Mouse (Mus musculus) forebrain, embryonic 11.5 days (tissue): ENCODE results near the gene Prkacb. TPM values are rescaled to one million over a fixed set of nuclear protein-coding genes. Genes with fewer than 3 reads are reported as not detected.

ENCODE experiments used
- ATAC-seq: fragments of 200-750 bp; cut with Nextera tagmentation; replicated peaks from 2 replicates; pipeline ENCODE4 v1.8.0; 2017; ENCODE audit warnings: moderate TSS enrichment; ENCODE audit not compliant: low FRiP score
- DNase-seq: peaks from one replicate; pipeline ENCODE4 v3.0.0-alpha.2; 2017; ENCODE audit warnings: low spot score
- H3K27ac ChIP-seq: fragments of 300-500 bp; sonication (generic); 2 replicates; pipeline ENCODE4 v1.5.1; 2014; ENCODE audit warnings: low read depth, low read length
- H3K27me3 ChIP-seq: fragments of 300-500 bp; sonication (generic); 2 replicates; pipeline ENCODE4 v1.6.1; 2014; ENCODE audit warnings: mild to moderate bottlenecking, low read length, mixed read lengths; ENCODE audit not compliant: control insufficient read depth, insufficient read depth
- H3K36me3 ChIP-seq: fragments of 300-500 bp; sonication (generic); 2 replicates; pipeline ENCODE4 v1.6.1; 2014; ENCODE audit warnings: mild to moderate bottlenecking, low read length, moderate library complexity, mixed read lengths; ENCODE audit not compliant: control insufficient read depth, insufficient read depth
- H3K4me1 ChIP-seq: fragments of 300-500 bp; sonication (generic); replicated peaks from 2 replicates; pipeline ENCODE4 v1.6.1; 2014; ENCODE audit warnings: low read length, mixed read lengths; ENCODE audit not compliant: control insufficient read depth, insufficient read depth
- H3K4me2 ChIP-seq: fragments of 300-500 bp; sonication (generic); 2 replicates; pipeline ENCODE4 v1.6.1; 2014; ENCODE audit warnings: low read depth, mild to moderate bottlenecking, low read length, moderate library complexity, mixed read lengths; ENCODE audit not compliant: severe bottlenecking
- H3K4me3 ChIP-seq: fragments of 300-500 bp; sonication (generic); 2 replicates; pipeline ENCODE4 v1.5.1; 2014; ENCODE audit warnings: low read depth, low read length
- H3K9ac ChIP-seq: fragments of 300-500 bp; sonication (generic); 2 replicates; pipeline ENCODE4 v1.6.1; 2014; ENCODE audit warnings: low read length
- H3K9me3 ChIP-seq: fragments of 300-500 bp; sonication (generic); 2 replicates; pipeline ENCODE4 v1.6.1; 2016; ENCODE audit warnings: low read length, mixed read lengths; ENCODE audit not compliant: control insufficient read depth
- WGBS: fragments of 180-500 bp; shearing (Covaris S2); extraction: QIAGEN DNeasy Blood & Tissue Kit; methylation state at CpG from one replicate; pipeline ENCODE4 v1.1.7; 2014; 5-methylcytosine and 5-hydroxymethylcytosine counted together
- polyA plus RNA-seq: library from polyadenylated mRNA; unstranded; fragments of >200 nt; fragmentation: Nextera tagmentation; extraction: Ambion mirVana; gene quantifications from 2 replicates; pipeline ENCODE4 v1.2.1, GENCODE M21; 2014

Gene Prkacb
- polyA plus RNA-seq, 1 experiment from 2014 or later, result 75.3 TPM

DNA sequence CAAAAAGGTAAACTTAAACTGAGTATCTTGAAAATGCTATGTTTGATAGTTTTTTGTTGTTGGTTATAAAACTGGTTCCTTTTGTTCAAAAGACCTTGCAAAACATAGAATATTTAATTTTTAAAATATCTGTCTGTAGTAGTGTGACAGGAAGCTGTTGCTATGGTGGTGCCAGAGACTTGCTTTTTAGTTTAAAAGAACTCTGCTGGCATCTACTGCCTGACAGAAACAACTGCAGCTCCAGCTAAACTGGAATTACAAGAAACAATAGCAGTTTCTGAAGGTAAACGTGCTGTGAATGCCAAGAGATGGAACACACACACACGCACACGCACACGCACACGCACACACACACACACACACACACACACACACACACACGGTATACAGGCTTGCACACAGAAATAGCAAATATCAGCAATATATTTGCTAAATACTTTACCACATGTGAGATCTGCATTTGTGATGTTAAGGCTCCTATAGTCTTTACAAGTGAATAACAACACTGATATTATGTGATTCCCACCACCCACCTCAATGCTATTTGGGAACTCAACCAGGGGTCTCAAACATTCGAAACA is 29.1 kb downstream of the Prkacb start:
- no peak overlapping the region for H3K4me3 ChIP-seq
- WGBS, result 83% methylated on average over 7 of the region's 7 CpGs
- no peak for ATAC-seq

DNA sequence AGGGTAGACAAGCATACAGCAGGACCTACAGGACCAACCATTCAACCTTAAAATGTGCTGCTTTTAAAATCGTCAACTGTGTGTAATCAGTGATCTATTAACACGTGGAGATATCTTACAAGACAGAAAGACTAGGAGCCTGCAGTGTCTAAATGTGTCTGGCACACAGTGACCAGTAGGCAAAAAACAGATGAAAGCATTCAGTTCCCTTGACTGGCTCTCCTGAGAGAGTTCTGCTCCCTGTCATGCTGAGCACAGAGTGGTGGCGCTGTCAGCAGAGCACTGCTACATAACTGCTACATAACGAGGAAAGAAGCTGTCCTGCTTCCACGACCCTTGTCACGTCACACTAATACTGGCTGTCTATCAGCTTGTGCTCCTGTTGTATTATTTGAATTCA is 30.2 kb downstream of the Prkacb start:
- no peaks in the 10 kb centered on the region for H3K36me3 ChIP-seq
- 38% methylated on average over 6 of the region's 6 CpGs for WGBS
- no peak overlapping the region for H3K9ac ChIP-seq
- ATAC-seq (no peak), DNase-seq (no peak)
- H3K27me3 ChIP-seq, result no peaks in the 10 kb centered on the region
- H3K4me2 ChIP-seq, result no peak overlapping the region
- H3K9me3 ChIP-seq, result no peaks in the 10 kb centered on the region
- no peak overlapping the region for H3K27ac ChIP-seq
- no peak overlapping the region for H3K4me3 ChIP-seq
- no peaks in the 10 kb centered on the region; the same call in 1 of the 2 replicates for H3K4me1 ChIP-seq

More for the DNA sequence above, 29.1 kb downstream of the Prkacb start:
- Histone ChIP-seq H3K9ac (no peak overlapping the region), H3K27me3 (no peaks in the 10 kb centered on the region), H3K4me1 (no peaks in the 10 kb centered on the region; the same call in 1 of the 2 replicates), H3K4me2 (no peak overlapping the region), H3K36me3 (no peaks in the 10 kb centered on the region), H3K9me3 (no peaks in the 10 kb centered on the region), H3K27ac (no peak overlapping the region)
- no peak for DNase-seq

DNA sequence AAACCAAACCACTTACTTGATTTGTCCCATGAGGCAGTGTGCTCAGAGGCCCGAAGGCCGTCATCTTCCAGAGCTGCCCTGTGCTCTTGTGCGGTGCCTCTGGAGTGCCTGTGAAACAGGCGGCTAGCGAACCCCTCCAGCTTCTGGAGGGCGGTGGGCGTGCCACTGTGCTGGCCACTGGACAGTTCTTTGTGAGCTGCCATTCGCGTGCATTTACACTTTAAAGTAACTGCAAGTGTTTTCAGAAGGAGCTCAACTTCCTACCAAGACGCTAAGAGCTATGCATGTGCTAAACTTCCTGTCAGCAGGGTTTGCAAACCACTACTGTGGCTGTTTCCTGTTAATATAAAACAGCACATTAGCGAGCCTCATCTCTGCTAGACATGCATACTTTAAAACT is 31.7 kb downstream of the Prkacb start:
- H3K4me1 ChIP-seq, result no peaks in the 10 kb centered on the region; the same call in 1 of the 2 replicates
- ATAC-seq (no peak), DNase-seq (peak; percentile 67)
- H3K4me2 ChIP-seq, result no peak overlapping the region
- H3K27me3 ChIP-seq, result no peaks in the 10 kb centered on the region
- H3K9me3 ChIP-seq, result no peaks in the 10 kb centered on the region
- no peaks in the 10 kb centered on the region for H3K36me3 ChIP-seq
- WGBS, result 30% methylated on average over 11 of the region's 11 CpGs
- H3K27ac ChIP-seq, result no peak overlapping the region
- H3K9ac ChIP-seq, result no peak overlapping the region
- no peak overlapping the region for H3K4me3 ChIP-seq

DNA sequence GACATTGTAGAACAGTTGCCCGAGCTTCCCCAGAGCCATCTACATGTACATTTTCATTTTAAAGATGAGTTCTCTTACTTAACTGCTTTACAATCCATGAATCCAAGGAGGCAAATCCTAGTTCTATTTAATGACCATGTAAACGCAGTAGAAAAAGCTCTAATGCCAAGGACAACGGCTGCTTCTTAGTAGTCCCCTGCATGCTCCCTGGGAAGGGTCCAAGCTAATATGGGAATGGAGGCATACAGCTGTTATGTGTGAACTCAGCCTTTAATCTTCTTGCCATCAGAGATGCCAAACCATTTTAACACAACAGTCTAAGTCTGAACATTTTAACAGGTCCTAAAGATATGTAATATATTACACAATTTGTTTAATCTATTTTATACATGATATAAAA is 32.5 kb downstream of the Prkacb start:
- DNase-seq, result no peak
- WGBS, result 93% methylated on average over 3 of the region's 3 CpGs
- Histone ChIP-seq H3K9ac (no peak overlapping the region), H3K4me2 (no peak overlapping the region), H3K36me3 (no peaks in the 10 kb centered on the region), H3K4me1 (no peaks in the 10 kb centered on the region; the same call in 1 of the 2 replicates), H3K4me3 (no peak overlapping the region), H3K27me3 (no peaks in the 10 kb centered on the region), H3K9me3 (no peaks in the 10 kb centered on the region), H3K27ac (no peak overlapping the region)
- no peak for ATAC-seq

DNA sequence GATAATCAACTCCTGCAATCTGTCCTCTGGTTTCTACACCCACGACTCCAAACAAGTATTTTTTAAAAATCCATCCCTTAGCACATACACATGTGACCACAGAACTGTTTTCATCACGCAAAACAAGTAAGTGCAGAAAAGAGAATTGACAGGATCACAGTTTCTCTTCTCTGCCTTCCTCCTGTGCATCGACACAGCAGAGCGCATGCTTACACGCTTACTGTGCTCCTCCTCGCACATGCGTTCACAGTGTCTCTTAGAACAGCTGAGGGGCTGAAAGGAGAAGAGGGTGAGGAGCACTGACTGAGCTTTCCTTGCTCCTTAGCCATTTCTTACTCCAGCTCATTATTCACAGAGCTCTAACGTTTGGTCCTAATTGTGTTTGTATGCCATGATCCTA is 33.9 kb downstream of the Prkacb start:
- Histone ChIP-seq H3K4me3 (no peak overlapping the region), H3K9ac (no peak overlapping the region), H3K27ac (no peak overlapping the region), H3K4me2 (no peak overlapping the region), H3K36me3 (no peaks in the 10 kb centered on the region), H3K27me3 (no peaks in the 10 kb centered on the region), H3K4me1 (no peaks in the 10 kb centered on the region; the same call in 1 of the 2 replicates), H3K9me3 (no peaks in the 10 kb centered on the region)
- no peak for ATAC-seq
- DNase-seq, result no peak
- 83% methylated on average over 8 of the region's 8 CpGs for whole genome bisulfite sequencing

DNA sequence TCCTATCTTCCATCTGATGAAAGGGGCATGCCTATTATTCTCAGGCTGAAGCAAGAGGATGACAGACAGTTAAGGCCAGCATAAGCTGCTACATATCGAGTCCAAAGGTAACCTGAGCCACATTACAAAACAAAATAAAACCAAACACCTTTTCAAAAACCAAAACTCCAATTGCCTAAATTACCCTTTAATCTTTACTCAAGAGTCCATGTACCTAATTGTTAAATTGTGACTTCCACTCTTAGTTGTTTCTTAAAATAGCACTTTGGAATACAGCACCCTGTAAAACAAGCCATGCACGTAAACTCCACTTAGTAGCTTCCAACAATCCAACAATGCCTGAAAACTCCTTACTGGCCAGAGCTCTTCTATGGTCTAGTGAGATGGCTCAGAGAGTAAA is 34.3 kb downstream of the Prkacb start:
- ATAC-seq (no peak), DNase-seq (no peak)
- Histone ChIP-seq H3K36me3 (no peaks in the 10 kb centered on the region), H3K4me1 (no peaks in the 10 kb centered on the region; the same call in 1 of the 2 replicates), H3K9ac (no peak overlapping the region), H3K27me3 (no peaks in the 10 kb centered on the region), H3K4me3 (no peak overlapping the region), H3K27ac (no peak overlapping the region), H3K9me3 (no peaks in the 10 kb centered on the region), H3K4me2 (no peak overlapping the region)
- WGBS, result 85% methylated on average over 2 of the region's 2 CpGs

DNA sequence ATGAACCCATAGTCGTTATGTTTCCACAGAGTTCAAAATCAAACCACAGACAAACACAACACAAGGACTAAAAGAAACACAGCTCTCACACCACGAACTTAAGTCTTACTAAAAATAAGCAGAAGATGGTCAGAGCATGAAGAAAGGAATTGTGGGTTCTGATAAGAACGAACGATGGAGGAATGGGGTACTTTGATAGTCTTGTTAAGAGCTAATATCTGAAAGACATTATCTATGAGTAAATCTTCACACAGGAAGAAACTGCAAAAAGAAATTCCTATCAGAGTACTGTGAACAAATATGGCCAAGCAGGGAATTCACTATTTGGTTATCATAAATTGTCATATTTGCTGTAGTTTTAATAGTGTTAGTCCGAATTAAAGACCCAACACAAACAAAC is 36.1 kb downstream of the Prkacb start:
- H3K4me1 ChIP-seq, result no peaks in the 10 kb centered on the region; the same call in 1 of the 2 replicates
- no peak overlapping the region for H3K27ac ChIP-seq
- H3K9ac ChIP-seq, result no peak overlapping the region
- H3K9me3 ChIP-seq, result no peaks in the 10 kb centered on the region
- H3K4me2 ChIP-seq, result no peak overlapping the region
- H3K36me3 ChIP-seq, result no peaks in the 10 kb centered on the region
- H3K4me3 ChIP-seq, result no peak overlapping the region
- ATAC-seq (no peak), DNase-seq (no peak)
- WGBS, result 83% methylated on average over 5 of the region's 5 CpGs
- H3K27me3 ChIP-seq, result no peaks in the 10 kb centered on the region

DNA sequence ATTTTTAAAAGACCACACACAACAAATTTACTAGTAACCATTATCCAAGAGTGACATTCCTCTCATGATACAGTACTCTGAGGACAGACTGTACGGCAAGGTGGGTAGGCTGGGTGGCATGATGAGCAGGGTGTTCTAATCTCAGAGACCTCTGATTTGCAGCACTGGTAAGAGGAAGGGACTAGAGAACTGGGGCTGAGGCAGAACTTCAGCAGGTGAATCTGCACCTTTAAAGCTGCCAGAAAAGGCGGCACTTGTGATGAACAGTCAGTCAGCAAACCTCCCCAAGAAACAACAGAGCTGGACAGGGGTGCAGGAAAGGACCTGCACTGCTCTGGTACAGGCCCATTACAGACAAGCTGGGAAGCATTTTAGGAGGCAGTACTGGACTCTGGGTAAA is 41.9 kb downstream of the Prkacb start:
- H3K9ac ChIP-seq, result no peak overlapping the region
- 67% methylated on average over 2 of the region's 2 CpGs for WGBS
- no peak for DNase-seq
- no peaks in the 10 kb centered on the region for H3K4me1 ChIP-seq
- H3K27me3 ChIP-seq, result no peaks in the 10 kb centered on the region
- H3K4me3 ChIP-seq, result no peak overlapping the region
- H3K36me3 ChIP-seq, result no peaks in the 10 kb centered on the region
- no peaks in the 10 kb centered on the region for H3K9me3 ChIP-seq
- no peak for ATAC-seq
- no peak overlapping the region for H3K27ac ChIP-seq
- no peak overlapping the region for H3K4me2 ChIP-seq
